ENCODE assay signal across 10 mouse cellular contexts in the genomic region with DNA sequence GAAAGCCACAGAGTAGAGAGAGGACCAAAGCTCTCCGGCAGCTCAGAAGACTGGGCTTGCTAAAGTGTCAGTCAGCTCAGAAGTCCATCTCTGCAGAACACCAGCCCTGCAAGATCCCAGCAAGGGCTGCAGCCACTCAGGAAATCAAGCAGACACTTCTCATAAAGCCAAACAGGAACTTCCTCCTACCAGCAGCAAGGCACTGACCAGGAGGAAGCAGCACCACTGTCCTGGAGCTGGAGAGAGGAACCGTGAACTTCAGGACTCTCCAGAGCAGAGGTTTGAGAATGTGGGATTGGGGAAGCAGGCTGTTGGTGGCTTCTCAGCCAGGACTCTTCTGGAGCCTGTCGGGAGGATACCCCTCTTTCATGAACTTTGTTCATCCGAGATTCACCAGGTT. TPM values are rescaled to one million over a fixed set of nuclear protein-coding genes. Genes with fewer than 3 reads are reported as not detected.
DNase-seq lines count a peak whose midpoint lies in the region; ATAC-seq lines count a peak whose summit lies in the region.
"Had no signal": no experiment of that assay in that cellular context is flagged by ENCODE, and none has a peak within 500 bp of the region (broad histone marks: within the 10 kb centered on the region; RNA-seq: fewer than 3 reads in every experiment).

No protein-coding gene starts in this region.

- peak overlapping the region; percentile 11; the same call in 1 of the 2 replicates for H3K4me2 ChIP-seq in heart, embryonic 13.5 days
- H3K4me2 ChIP-seq: midbrain, embryonic 11.5 days had no signal

- WGBS in heart, embryonic 13.5 days: 42% methylated on average over 4 of the region's 4 CpGs
- WGBS in midbrain, embryonic 10.5 days: 75% methylated on average over 4 of the region's 4 CpGs

- no peaks in the 10 kb centered on the region for H3K9me3 ChIP-seq in heart, embryonic 13.5 days
- H3K9me3 ChIP-seq in midbrain, embryonic 10.5 days (replicated peaks): no peaks in the 10 kb centered on the region
- H3K9me3 ChIP-seq: G1E had no signal

- H3K36me3 ChIP-seq in heart, embryonic 13.5 days: no peaks in the 10 kb centered on the region
- no peaks in the 10 kb centered on the region for H3K36me3 ChIP-seq in midbrain, embryonic 10.5 days
- H3K36me3 ChIP-seq: G1E had no signal

- no peak overlapping the region for H3K4me3 ChIP-seq in heart, embryonic 13.5 days
- H3K4me3 ChIP-seq in midbrain, embryonic 10.5 days: no peak overlapping the region

- peak; percentile 32 for DNase-seq in kidney, adult 9 months
- DNase-seq in kidney, postnatal 4 days: no peak
- peak; percentile 25 for DNase-seq in brain, adult 2 months (ENCODE audit: low read depth, low spot score)
- peak; percentile 66 for DNase-seq in lung, postnatal 36 days
- no peak for DNase-seq in right cerebral cortex, postnatal 25 days
- DNase-seq in midbrain, embryonic 10.5 days (ENCODE audit: low spot score): no peak
- no peak for DNase-seq in urinary bladder, postnatal 36 days (ENCODE audit: low spot score in 2 of 2)

- H3K9ac ChIP-seq in heart, embryonic 13.5 days: 0 out of 2 replicates have a peak overlapping the region, but pooled peaks have one; percentile 9

- H3K4me1 ChIP-seq in heart, embryonic 13.5 days: peaks cover 20% of the 10 kb centered on the region
- H3K4me1 ChIP-seq in midbrain, embryonic 10.5 days: peaks cover 17% of the 10 kb centered on the region

- peak overlapping the region; percentile 17; the same call in 1 of the 2 replicates for H3K27ac ChIP-seq in heart, embryonic 13.5 days (replicated peaks)
- H3K27ac ChIP-seq in midbrain, embryonic 10.5 days (replicated peaks): no peak overlapping the region

- ATAC-seq in heart, embryonic 13.5 days (ENCODE audit: extremely low read depth, insufficient number of reproducible peaks, low FRiP score, low TSS enrichment): no peak

- H3K27me3 ChIP-seq in heart, embryonic 13.5 days (replicated peaks): peaks cover 32% of the 10 kb centered on the region
- H3K27me3 ChIP-seq in midbrain, embryonic 10.5 days (ENCODE audit: low read depth, poor library complexity, severe bottlenecking): no peaks in the 10 kb centered on the region

RNA-seq across cellular contexts. Expression of gene Gpr132, which starts 26.9 kb away (rescaled TPM):
- 0.08 and 0.16 TPM in 2 replicates for polyA plus RNA-seq in heart, embryonic 13.5 days (2015; fragmentation: Nextera tagmentation; extraction: Ambion mirVana)
- not detected in 2 replicates for polyA plus RNA-seq in midbrain, embryonic 10.5 days (2016; fragmentation: Nextera tagmentation; extraction: Ambion mirVana)
- polyA plus RNA-seq: midbrain, embryonic 11.5 days had no signal

RNA-seq across cellular contexts. Expression of gene Jag2, which starts 34.6 kb away (rescaled TPM):
- polyA plus RNA-seq in heart, embryonic 13.5 days (2015; fragmentation: Nextera tagmentation; extraction: Ambion mirVana): 2.5 and 2.7 TPM in 2 replicates
- polyA plus RNA-seq in midbrain, embryonic 10.5 days (2016; fragmentation: Nextera tagmentation; extraction: Ambion mirVana): 2.4 and 2.8 TPM in 2 replicates

RNA-seq across cellular contexts. Expression of gene Nudt14, which starts 47.0 kb away (rescaled TPM):
- polyA plus RNA-seq in heart, embryonic 13.5 days (2015; fragmentation: Nextera tagmentation; extraction: Ambion mirVana): 45.3 and 47.2 TPM in 2 replicates
- 66.4 and 76.4 TPM in 2 replicates for polyA plus RNA-seq in midbrain, embryonic 10.5 days (2016; fragmentation: Nextera tagmentation; extraction: Ambion mirVana)

Comparison
In these comparisons a context has a peak if more than half of its experiments do, and no peak if none do; other contexts are left out.
1. DNase-seq: peak in kidney, adult 9 months (single experiment), brain, adult 2 months (single experiment) and lung, postnatal 36 days (single experiment); none in kidney, postnatal 4 days (0 of 2), right cerebral cortex, postnatal 25 days (single experiment), midbrain, embryonic 10.5 days (single experiment) and urinary bladder, postnatal 36 days (0 of 2).